Mouse (Mus musculus) limb, embryonic 13.5 days (tissue): Measurements from ENCODE around the gene Gad2. TPM values are rescaled to one million over a fixed set of nuclear protein-coding genes. Genes with fewer than 3 reads are reported as not detected.

ENCODE experiments used
- ATAC-seq: fragments of 200-750 bp; cut with Nextera tagmentation; 2 replicates; pipeline ENCODE4 v1.8.0; 2017; ENCODE audit warnings: low read depth, moderate number of reproducible peaks, moderate TSS enrichment; ENCODE audit not compliant: low FRiP score
- H3K27ac ChIP-seq: fragments of 300-500 bp; sonication (generic); 2 replicates; pipeline ENCODE4 v1.5.1; 2015; ENCODE audit warnings: inconsistent platforms, mild to moderate bottlenecking, moderate library complexity
- H3K27me3 ChIP-seq: fragments of 300-500 bp; sonication (generic); 2 replicates; pipeline ENCODE4 v1.6.1; 2015; ENCODE audit warnings: mild to moderate bottlenecking, inconsistent platforms
- H3K36me3 ChIP-seq: fragments of 300-500 bp; sonication (generic); 2 replicates; pipeline ENCODE4 v1.6.1; 2015; ENCODE audit warnings: inconsistent platforms, mild to moderate bottlenecking, moderate library complexity
- H3K4me1 ChIP-seq: fragments of 300-500 bp; sonication (generic); 2 replicates; pipeline ENCODE4 v1.6.1; 2015; ENCODE audit warnings: inconsistent platforms
- H3K4me2 ChIP-seq: fragments of 300-500 bp; sonication (generic); replicated peaks from 2 replicates; pipeline ENCODE4 v1.6.1; 2015; ENCODE audit warnings: inconsistent platforms, mild to moderate bottlenecking, moderate library complexity
- H3K4me3 ChIP-seq: fragments of 300-500 bp; sonication (generic); 2 replicates; pipeline ENCODE4 v1.5.1; 2015; ENCODE audit warnings: moderate library complexity, mild to moderate bottlenecking, inconsistent platforms
- H3K9ac ChIP-seq: fragments of 300-500 bp; sonication (generic); 2 replicates; pipeline ENCODE4 v1.6.1; 2015; ENCODE audit warnings: mild to moderate bottlenecking, inconsistent platforms
- H3K9me3 ChIP-seq: fragments of 300-500 bp; sonication (generic); 2 replicates; pipeline ENCODE4 v1.6.1; 2016; ENCODE audit warnings: inconsistent platforms
- WGBS: fragments of 180-500 bp; shearing (Covaris S2); methylation state at CpG from one replicate; pipeline ENCODE4 v1.1.7; 2015; 5-methylcytosine and 5-hydroxymethylcytosine counted together
- microRNA-seq: library from miRNA; unstranded; fragments of <30 nt; microRNA quantifications from one replicate; pipeline ENCODE4, GENCODE M21; 2016
- polyA plus RNA-seq: library from polyadenylated mRNA; unstranded; fragments of >200 nt; fragmentation: Nextera tagmentation; extraction: Ambion mirVana; gene quantifications from 2 replicates; pipeline ENCODE4 v1.2.1, GENCODE M21; 2015

Gad2 gene
- polyA plus RNA-seq, 1 experiment from 2014 or later: 0.76 TPM

GRCm38 (mm10) chr2:22741222-22741621 is 119.2 kb downstream of the Gad2 start:
- 76% methylated on average over 3 of the region's 3 CpGs for WGBS

More at GRCm38 (mm10) chr2:22741222-22741621, 119.2 kb downstream of the Gad2 start:
- peaks cover 3% of the 10 kb centered on the region; the same call in 1 of the 2 replicates for H3K4me1 ChIP-seq
- H3K27me3 ChIP-seq: peaks cover 6% of the 10 kb centered on the region
- no peak overlapping the region for H3K9ac ChIP-seq
- no peak overlapping the region for H3K4me3 ChIP-seq
- no peak overlapping the region for H3K4me2 ChIP-seq
- H3K9me3 ChIP-seq: no peaks in the 10 kb centered on the region
- no peak for ATAC-seq
- no peak overlapping the region for H3K27ac ChIP-seq
- H3K36me3 ChIP-seq: no peaks in the 10 kb centered on the region

Small RNAs within 50 kb of the gene (microRNA-seq; reads per million reads assigned to microRNA genes)
- gene Gm23636 (not detected), gene Mir3967 (not detected)

Other genes starting within 250 kb of the Gad2 start
- 1.8 and 2.2 TPM in 2 replicates for gene Apbb1ip, start 151.9 kb downstream of the Gad2 start, polyA plus RNA-seq